ENCODE assay signal across 11 mouse cellular contexts in the genomic region with DNA sequence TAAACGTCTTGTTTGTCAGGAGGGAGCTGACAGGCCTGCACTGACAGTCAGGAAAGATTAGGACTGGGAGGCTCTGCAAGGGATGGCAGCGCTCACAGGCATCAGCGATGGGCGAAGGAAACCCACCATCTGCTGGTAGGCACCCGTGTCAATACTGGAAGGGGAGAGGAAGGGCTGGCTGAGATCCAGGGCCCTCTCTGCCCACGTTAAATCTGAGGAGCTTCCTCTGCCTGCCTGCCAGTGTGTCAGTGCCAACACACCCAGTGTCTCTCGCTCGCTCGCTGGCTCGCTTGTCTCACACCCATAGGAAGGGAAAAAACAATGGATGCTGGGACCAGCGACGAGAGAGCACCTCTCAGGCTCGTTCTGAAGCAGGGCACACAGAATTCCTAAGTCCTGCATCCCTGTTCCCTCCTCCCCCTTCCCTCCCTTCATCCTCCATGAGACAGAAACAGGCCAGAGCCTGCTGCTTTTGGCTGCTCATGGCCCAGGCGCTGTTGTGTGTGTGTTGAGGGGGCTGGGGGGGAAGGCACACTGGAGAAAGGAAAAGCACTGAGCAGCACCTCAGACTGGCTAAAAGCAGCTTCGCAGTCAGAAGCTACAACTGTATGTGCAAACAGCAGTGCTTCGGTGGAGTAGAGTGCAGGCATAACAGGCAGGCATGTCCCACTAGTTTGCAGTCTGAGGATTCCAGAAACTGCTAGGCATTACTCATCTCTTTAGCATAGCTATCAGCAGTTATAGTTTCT. TPM values are rescaled to one million over a fixed set of nuclear protein-coding genes. Genes with fewer than 3 reads are reported as not detected.
DNase-seq lines count a peak whose midpoint lies in the region; ATAC-seq and TF ChIP-seq lines count a peak whose summit lies in the region.
"Had no signal": no experiment of that assay in that cellular context is flagged by ENCODE, and none has a peak within 500 bp of the region (broad histone marks: within the 10 kb centered on the region; RNA-seq: fewer than 3 reads in every experiment).

No protein-coding gene starts in this region.

- peak; percentile 92 for DNase-seq in brain, embryonic 14.5 days (ENCODE audit: low read depth)
- peak; percentile 60 for DNase-seq in cerebellum, adult 9-10 months
- peak; percentile 89 for DNase-seq in hindbrain, postnatal 0 days (ENCODE audit: low spot score)
- peak; percentile 69 to 75 for DNase-seq in left cerebral cortex, postnatal 36 days (ENCODE audit: low spot score in 2 of 2)
- no peak for DNase-seq in lung, postnatal 10 days
- DNase-seq in lung, postnatal 25 days (ENCODE audit: low spot score): no peak
- no peak for DNase-seq in ovary, adult 18-20 months (ENCODE audit: low spot score)
- no peak for DNase-seq in lung, postnatal 36 days
- DNase-seq: thymus, postnatal 14 days had no signal

- 0 out of 2 replicates have a peak overlapping the region, but pooled peaks have one; percentile 10 for H3K4me2 ChIP-seq in hindbrain, postnatal 0 days (ENCODE audit: low read depth, low read length)

- peak overlapping the region; percentile 78 for H3K27ac ChIP-seq in hindbrain, postnatal 0 days

- H3K36me3 ChIP-seq in hindbrain, postnatal 0 days (ENCODE audit: insufficient read depth, low read length): peaks cover 41% of the 10 kb centered on the region

- peak; percentile 82 for ATAC-seq in hindbrain, postnatal 0 days
- ATAC-seq: intestine, embryonic 16.5 days had no signal

- no peak overlapping the region for H3K9ac ChIP-seq in hindbrain, postnatal 0 days (replicated peaks; ENCODE audit: low read length)

- no peaks in the 10 kb centered on the region for H3K9me3 ChIP-seq in hindbrain, postnatal 0 days (ENCODE audit: low read length)
- H3K9me3 ChIP-seq: G1E had no signal

- intact Hi-C loops in left cerebral cortex, postnatal 36 days (cut with DNase I): loop anchor here (2.0 kb wide), 1 partner anchor 42 kb away; the partner anchor contains the start of gene Cpne2

- 41% methylated on average over 16 of the region's 16 CpGs for WGBS in hindbrain, postnatal 0 days

- no peaks in the 10 kb centered on the region for H3K27me3 ChIP-seq in hindbrain, postnatal 0 days (ENCODE audit: insufficient read depth, low read length)

- no peak overlapping the region for H3K4me3 ChIP-seq in hindbrain, postnatal 0 days (ENCODE audit: low read length)

- H3K4me1 ChIP-seq in hindbrain, postnatal 0 days (ENCODE audit: insufficient read depth, low read length): no peaks in the 10 kb centered on the region; the same call in none of the 2 replicates

- TF ChIP-seq POLR2A in brain, embryonic 14.5 days (IDR thresholded peaks at IDR 0.05; ENCODE audit: borderline replicate concordance, extremely low read depth, insufficient read depth, insufficient read length, poor library complexity, severe bottlenecking): no peak

- TF ChIP-seq CTCF in brain, embryonic 14.5 days (IDR thresholded peaks at IDR 0.05; ENCODE audit: borderline replicate concordance, extremely low read depth, insufficient read depth, insufficient read length): no peak
- peak; percentile 53 for TF ChIP-seq CTCF in hindbrain, postnatal 0 days (IDR thresholded peaks at IDR 0.05; ENCODE audit: low read depth)

RNA-seq across cellular contexts. Expression of gene Rspry1, which starts 27.4 kb away (rescaled TPM):
- polyA plus RNA-seq in brain, embryonic 14.5 days (2012; rRNA removed): 26.4 and 31.7 TPM in 2 replicates
- total RNA-seq in hindbrain, postnatal 0 days (2014; rRNA removed): 29.6 and 36.1 TPM in 2 replicates
- 31.4 and 34.1 TPM in 2 replicates for polyA plus RNA-seq in hindbrain, postnatal 0 days (2015; fragmentation: Nextera tagmentation; extraction: Ambion mirVana)
- total RNA-seq in left cerebral cortex, postnatal 36 days (2021): 10 to 100 TPM; 24.8 to 30.0 TPM

RNA-seq across cellular contexts. Expression of gene Fam192a, which starts 27.5 kb away (rescaled TPM):
- 51.6 and 57.2 TPM in 2 replicates for polyA plus RNA-seq in brain, embryonic 14.5 days (2012; rRNA removed)
- total RNA-seq in hindbrain, postnatal 0 days (2014; rRNA removed): 24.4 and 32.7 TPM in 2 replicates
- polyA plus RNA-seq in hindbrain, postnatal 0 days (2015; fragmentation: Nextera tagmentation; extraction: Ambion mirVana): 64.6 and 66.9 TPM in 2 replicates
- 10 to 100 TPM; 45.3 to 45.6 TPM for total RNA-seq in left cerebral cortex, postnatal 36 days (2021)

RNA-seq across cellular contexts. Expression of gene Cpne2, which starts 41.5 kb away (rescaled TPM):
- 30.1 and 31.5 TPM in 2 replicates for polyA plus RNA-seq in brain, embryonic 14.5 days (2012; rRNA removed)
- total RNA-seq in hindbrain, postnatal 0 days (2014; rRNA removed): 45.5 and 57.8 TPM in 2 replicates
- 33.6 and 39.3 TPM in 2 replicates for polyA plus RNA-seq in hindbrain, postnatal 0 days (2015; fragmentation: Nextera tagmentation; extraction: Ambion mirVana)
- total RNA-seq in left cerebral cortex, postnatal 36 days (2021): 10 to 100 TPM; 18.0 to 24.7 TPM

Comparison
In these comparisons a context has a peak if more than half of its experiments do, and no peak if none do; other contexts are left out.
1. DNase-seq: peak in brain, embryonic 14.5 days (single experiment), cerebellum, adult 9-10 months (single experiment), hindbrain, postnatal 0 days (single experiment) and left cerebral cortex, postnatal 36 days (2 of 2); none in lung, postnatal 10 days (single experiment), lung, postnatal 25 days (single experiment), ovary, adult 18-20 months (single experiment) and lung, postnatal 36 days (single experiment).